Mouse (Mus musculus) kidney, postnatal 10 days (tissue): Measurements from ENCODE around the gene Src.
"Not testable (repeated sequence)": the region's sequence is repeated elsewhere in the genome, so short reads cannot be mapped to it uniquely, and the experiment has no call there.

Experiments used
- DNase-seq: peaks from one replicate; pipeline ENCODE4 v3.0.0; 2021; ENCODE audit warnings: mixed read lengths

Gene Src

DNA sequence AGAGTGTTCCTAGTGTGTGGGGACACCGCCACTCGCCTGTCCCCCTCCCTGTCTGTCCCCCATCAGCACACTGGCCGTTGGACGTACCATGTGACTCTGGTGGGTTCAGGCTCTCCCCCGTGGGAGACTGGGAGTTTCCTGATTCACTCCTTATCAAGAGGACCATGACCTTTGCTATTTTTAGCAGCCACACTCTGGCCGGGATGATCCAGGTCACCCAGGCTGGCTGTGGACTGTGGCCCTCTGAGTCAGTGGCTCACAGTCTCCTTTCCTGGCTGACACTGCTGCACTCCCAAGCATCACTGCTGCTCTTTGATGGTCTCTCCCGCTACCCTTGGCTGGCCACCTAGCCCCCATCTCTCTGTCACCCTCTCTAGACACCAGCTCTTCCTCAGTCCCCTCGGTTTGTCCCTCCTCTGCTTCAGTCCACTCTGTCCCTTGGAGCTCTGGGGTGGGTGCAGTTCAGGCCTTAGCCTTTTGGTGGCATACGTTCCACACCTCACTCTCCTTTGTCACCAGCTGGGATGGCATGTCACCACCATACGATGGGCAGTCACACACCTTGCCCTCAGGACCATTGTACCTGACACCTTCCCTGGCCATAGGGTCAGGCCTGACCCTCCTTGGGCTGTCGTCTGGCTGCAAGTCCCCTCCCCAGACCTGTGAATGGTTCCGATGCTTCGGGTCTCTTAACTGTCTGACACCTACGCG, 61.8 kb downstream of the Src start:
- peak; percentile 64 for DNase-seq

DNA sequence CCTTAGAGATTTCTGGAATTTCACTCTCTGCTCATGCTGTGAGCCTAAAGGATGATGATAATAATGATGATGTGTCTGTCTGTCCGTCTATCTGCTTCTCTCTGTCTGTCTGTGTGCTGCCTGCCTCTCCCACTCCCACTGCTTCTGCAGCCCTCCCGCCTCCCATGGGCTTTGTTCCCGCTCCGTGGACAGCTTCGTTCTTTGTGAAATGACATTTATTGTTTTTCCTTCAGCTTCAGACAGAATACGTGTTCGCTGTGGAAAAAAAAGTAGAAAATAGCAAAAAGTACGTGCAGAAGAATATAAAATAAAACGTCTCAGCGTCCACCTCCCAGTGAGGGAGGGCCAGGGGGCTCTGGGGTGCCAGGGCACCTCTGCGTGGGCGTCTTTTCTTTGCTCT, 64.5 kb downstream of the Src start:
- no peak for DNase-seq

DNA sequence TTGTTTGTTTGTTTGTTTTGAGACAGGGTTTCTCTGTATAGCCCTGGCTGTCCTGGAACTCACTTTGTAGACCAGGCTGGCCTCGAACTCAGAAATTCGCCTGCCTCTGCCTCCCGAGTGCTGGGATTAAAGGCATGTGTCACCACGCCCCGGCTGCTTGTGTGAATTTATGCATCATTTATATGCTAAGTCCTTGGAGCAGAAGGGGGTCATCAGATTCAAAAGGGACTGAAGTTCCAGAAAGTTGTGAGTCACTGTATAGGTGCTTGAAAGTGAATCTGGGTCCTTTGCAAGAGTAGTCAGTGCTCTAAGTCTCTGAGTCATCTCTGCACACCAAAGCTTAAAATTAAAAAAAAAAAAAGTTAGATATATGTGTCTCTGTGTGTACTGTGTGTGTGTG, 68.3 kb downstream of the Src start:
- DNase-seq: not testable (repeated sequence)

DNA sequence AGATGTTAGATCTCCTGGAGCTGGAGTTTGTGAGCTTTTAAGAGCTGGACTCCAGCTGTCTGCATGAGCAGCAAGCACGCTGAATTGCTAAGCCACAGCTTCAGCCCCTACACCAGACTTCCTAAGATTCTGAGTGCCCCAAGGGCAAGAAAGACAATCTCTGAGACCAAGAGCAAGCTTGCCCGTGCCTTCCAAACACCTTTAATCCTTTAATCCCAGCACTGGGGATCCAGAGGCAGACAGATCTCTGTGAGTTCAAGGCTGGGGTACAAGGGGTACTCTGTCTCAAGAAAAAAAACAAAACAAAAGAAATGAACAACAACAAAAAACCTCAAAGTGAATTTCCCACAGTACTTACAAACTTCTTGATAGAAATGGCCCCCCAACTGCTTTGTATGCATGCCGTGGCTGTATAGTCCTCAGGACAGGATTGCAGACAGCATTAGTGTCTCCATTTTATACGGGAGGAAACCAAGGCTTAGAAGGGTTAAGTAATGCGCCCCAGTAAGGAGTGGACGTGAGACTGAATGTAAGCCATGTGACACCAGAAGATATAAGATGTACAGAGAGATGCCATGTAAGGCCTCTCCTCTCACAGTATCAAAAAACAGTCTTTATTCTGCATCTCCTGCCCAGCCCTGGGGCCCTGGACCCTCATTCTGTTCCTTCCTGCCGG, 68.9 kb downstream of the Src start:
- DNase-seq: no peak

DNA sequence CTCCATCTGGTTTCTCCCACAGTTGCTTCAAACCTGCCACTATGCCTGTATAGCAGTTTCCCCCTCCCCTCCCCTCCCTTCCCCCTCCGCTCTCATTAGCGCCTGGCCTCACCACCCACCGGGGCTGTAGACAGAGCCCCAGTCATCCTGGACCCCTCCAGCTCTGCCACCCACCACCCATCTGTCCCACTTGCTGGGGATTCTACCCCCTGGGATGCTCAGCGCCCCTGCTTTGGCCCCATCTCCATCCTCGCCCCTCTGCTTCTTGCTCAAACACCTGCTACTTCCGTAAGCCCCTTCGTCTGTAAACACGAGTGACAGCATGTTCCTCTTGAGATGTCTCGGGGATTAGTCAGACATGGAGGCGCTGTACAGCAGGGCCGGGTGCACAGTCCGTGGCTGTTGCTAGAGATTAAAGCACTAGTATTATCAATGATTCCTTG, 69.5 kb downstream of the Src start:
- DNase-seq: peak; percentile 3

DNA sequence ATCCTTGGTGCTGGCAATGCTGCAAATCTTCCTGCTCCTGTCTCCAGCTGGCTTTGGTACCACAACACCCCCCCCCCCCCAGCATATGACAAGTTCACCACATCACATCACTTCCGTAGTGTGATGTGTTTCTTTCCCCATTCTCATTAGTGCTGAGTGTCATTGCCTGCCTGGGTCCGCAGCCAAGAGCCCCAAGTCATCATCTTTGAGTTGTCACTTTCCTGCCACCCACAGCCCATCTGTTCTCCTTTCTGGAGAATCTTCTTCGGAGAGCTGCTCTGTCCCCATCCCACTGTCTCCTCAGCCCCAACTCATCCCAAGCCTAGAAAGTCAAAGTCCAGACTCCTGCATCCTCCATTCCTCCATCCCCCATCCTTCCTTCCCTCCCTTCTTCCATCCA, 75.0 kb downstream of the Src start:
- DNase-seq: no peak

DNA sequence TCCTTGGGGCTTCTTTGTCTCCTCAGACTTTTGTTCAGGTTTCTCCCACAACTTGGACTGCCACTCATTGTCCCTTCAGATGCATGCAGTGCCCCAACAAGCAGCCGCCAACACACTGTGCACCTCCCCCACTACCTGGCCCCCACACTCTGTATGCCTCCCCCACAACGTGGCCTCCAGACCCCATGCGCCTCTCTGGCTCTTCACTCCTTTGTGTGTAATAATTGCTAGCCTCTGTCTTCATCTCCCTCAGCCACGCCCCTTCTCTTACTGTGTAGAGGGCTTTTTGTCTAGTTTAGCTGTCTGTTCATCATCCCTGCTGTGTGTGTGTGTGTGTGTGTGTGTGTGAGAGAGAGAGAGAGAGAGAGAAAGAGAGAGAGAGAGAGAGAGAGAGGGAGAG, 80.3 kb downstream of the Src start:
- no peak for DNase-seq

DNA sequence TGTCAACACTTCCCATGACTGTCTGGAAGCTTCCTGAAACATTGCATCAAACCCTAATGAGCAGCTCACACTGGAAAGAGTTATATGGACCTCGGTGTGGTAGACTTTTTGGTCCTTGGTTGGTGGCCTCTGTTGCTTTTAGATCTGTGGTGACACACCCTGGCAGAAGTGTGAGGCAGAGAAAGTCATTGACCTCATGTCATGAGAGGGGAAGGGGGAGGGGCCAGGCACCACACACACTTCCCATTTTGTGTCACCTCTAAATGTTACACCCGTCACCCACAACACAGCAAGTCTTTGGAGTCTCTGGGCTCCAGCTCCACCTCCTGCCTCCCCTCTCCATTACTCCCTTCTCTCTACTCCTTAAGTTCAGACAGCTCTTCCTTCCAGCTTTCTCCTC, 82.1 kb downstream of the Src start:
- DNase-seq: no peak

DNA sequence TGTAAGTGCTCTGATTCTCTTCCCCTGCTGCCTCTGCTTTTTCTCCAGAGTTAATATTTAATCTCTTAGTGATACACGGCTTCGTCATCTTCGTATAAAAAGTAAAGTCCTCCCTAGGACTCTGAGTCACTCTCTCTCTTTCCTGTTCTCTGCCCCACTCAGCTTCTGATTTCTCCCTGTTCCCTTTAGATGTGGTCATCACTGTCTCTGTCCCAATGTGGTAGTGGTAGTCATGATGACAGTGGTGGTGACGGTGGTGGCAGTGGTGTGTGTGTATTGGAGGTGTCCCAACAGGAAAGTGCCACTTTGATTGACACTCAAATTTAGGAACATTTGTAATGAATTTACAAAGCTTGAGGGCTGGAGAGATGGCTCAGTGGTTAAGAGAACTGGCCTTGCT, 83.1 kb downstream of the Src start:
- no peak for DNase-seq

DNA sequence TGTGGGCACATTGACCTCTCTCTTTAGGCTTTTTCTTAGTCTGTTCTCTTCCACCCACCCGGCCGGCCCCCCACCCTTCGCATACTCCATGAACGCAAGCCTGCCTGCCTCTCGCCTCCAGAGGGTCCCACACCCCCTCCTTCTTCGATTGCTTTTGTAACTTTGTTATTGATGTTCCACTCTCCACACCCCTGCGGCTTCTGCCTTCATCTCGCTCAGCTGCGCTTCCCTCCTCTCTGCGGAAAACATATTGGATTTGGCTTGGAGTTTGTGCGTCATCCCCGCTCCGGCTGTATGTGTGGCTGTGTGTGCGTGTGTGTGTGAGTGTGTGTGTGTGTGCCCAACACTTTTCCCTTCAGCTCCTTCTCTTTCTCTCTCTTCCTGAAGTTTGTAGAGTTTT, 88.5 kb downstream of the Src start:
- DNase-seq: peak; percentile 53

DNA sequence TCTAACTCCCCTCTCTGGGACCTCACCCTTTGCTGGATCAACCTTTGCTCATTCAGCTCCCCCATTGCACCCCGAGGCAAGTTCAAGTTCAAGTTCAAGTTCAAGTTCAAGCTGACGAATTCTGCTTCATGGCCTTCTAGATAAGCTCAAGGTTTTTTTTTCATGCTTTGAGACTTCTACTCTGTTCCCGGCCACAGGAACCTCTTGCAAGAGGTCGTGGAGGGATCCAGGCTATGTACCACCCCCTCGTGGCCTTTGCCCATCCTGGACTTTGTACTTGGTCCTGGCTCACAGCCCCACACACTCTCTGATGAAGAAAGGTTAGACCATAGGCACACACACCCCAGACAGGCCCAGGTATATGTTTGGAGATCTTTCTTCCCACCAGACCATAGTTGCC, 90.9 kb downstream of the Src start:
- peak; percentile 27 for DNase-seq

DNA sequence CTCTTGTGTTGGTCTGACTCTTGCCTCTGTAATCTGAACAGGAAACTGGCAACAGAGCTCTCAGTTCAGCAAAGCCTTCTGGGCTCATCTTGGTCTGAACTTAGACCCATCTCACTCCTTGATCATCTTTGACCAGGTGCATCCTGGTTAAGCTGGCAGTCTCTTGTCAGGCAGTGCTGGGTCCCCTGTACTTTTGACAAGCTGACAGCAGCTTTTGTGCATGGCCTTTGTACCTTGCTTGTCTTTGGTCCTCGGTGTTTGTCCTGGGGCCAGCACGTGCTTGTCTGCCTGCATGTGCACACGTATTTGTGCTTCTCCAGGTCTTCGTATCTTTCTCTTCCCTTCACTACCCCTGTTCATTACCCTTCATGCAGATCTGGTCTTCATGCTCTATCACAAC, 91.8 kb downstream of the Src start:
- DNase-seq: no peak

DNA sequence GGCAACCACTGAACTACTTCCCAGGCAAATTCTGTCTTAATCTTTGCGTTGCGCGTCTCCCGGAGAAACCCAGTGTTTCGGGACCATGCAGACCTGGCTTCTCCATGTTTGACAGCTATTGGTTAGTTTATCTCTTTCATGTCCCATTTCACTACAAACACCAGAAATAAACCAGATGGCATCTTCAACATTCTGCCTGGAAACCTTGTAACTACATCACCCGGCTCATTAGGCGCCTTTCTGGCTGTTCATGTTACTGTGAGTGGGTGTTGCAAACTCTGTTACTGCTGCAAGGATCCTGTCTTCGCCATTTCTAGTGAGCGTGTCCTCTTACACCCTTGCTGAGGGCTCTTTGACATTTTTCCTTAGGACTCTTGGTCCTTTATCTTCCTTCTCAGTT, 94.6 kb downstream of the Src start:
- DNase-seq: no peak

DNA sequence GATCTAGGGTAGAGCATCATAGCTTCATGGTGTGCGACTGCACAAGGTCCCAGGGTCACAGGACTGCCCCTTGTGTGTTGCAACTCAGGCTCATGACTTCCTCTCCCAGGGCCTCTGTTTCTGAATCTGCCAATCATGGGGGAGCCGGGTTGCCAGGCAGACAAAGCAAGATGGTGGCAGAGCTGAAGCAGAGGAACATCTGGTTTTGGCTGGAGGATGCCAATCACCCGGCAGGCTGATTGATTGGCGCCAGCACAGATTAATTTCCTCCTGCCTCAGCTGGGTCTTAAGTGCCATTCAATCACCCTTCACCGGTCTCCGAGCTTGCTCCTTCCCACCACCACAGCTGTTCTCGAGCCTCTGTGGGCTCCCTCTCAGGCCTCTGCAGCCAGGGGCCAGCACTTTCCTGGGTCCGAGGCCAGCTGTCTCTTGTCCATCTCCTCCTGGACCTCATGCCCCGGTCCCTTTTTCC, 95.5 kb downstream of the Src start:
- DNase-seq: no peak

DNA sequence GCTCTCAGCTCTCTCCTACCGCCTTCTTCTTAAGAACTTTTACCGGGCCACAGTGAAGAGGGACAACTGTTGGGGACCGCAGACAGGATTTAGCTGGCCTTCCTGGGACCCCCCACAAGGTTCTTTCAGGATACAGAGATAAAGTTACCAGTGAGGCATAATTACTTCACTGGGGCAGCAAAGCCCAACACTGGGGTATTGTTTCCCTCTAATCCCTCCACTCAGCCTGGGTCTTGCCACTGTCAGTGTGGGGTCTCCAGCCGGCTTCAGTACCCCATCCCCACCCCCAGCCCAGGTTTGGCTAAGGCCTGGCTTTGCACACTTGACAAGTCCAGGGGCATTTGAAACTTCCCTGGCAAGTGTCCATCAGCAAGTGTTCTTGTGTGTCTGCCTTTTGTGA, 96.1 kb downstream of the Src start:
- DNase-seq: no peak

DNA sequence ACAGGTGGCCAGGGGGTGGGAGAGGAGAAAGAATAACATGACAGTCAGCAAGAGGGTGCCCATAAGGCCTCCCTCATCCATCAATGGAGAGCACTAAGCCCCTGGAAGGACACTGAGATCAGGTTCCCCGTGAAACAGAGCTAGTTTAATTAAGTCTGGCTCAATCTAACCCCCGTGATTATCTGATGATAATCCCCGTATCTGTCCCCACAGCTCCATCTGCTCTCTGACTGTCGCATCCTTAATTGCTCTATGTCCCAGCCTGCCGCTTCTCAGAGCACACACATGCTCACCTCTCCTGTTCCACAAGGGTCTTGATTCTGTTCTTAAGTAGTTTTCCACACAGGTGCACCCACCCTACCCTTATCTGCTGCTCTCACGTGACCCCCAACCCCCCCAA, 99.3 kb downstream of the Src start:
- DNase-seq: no peak

DNA sequence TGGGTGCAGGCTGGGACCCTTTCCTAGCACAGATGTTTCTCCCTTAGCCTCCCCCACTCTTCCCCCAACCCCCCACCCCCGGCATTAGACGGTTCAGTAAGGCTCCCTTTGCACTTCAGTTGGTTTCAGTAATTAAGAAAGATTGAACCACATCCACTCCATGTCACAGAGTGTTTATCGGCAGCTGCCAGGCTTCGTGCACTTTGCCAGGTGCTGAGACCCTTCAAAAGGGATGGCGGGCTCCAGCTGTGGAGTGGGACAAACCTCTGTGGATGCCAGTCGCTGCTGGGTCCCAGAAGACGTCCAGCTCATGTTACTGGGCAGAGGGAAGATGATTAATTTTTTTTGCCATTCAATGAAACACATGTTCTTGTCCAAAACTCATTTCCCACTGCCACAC, 100.2 kb downstream of the Src start:
- DNase-seq: no peak

DNA sequence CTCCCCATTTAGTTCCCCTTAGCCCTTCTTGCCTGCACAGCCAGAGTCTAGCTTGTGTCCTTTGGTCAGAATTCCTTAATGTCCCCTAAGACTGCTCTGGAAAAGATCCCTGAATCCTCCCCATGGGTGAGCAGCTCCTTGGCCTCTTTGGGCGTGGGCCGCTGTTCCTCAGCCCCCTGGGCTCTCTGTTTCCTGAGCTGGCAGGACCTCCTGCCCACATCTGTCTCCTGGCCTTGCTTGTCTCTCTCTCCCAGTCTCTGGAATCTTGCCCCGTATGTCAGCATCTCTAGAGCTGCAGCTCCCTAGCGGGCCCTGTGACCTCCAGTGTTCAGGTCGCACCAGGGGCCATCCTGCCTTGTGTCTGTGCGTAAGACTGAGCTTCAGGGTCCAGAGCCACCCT, 101.2 kb downstream of the Src start:
- DNase-seq: no peak

DNA sequence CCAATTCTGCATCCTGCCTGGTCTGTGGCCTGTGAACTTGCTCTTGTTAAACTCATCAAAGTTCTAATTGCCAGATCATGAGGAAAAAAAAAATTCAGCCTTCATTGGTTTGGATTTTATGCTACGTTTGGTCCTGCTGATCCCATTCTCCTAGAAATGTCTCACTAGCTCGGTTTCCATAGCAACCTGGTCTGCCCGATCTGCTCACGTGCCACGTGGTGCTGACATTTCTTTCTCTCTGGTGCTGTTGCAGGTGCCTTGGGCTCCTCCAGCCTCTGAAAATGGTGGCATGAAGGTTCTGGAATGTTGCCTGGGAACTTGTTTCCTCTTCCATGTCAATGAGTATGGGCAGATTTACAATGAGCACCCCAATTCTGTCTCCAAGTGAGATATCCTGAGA, 102.3 kb downstream of the Src start:
- DNase-seq: no peak
